Mouse (Mus musculus) liver, embryonic 14.5 days (tissue): ENCODE measurements around the gene Mafk. TPM values are rescaled to one million over a fixed set of nuclear protein-coding genes. Genes with fewer than 3 reads are reported as not detected.

Source experiments
- ATAC-seq: fragments of 200-750 bp; cut with Nextera tagmentation; 2 replicates; pipeline ENCODE4 v1.8.0; 2017; ENCODE audit warnings: moderate number of reproducible peaks, mild to moderate bottlenecking, moderate library complexity; ENCODE audit not compliant: insufficient read depth
- DNase-seq, 3 experiments: peaks; one replicate each; pipeline ENCODE4 v3.0.0-alpha.2; 2012 to 2013; ENCODE audit warnings: low read depth in 3 of 3, low spot score in 3 of 3
- H3K27ac ChIP-seq: fragments of 300-500 bp; sonication (generic); 2 replicates; pipeline ENCODE4 v1.5.1; 2014; ENCODE audit warnings: moderate library complexity, mild to moderate bottlenecking, control low read depth, inconsistent platforms
- H3K27me3 ChIP-seq: fragments of 300-500 bp; sonication (generic); 2 replicates; pipeline ENCODE4 v1.6.1; 2014; ENCODE audit warnings: mild to moderate bottlenecking, low read length, moderate library complexity; ENCODE audit not compliant: control insufficient read depth, insufficient read depth
- H3K36me3 ChIP-seq: fragments of 300-500 bp; sonication (generic); replicated peaks from 2 replicates; pipeline ENCODE4 v1.6.1; 2014; ENCODE audit warnings: low read depth; ENCODE audit not compliant: control insufficient read depth, insufficient read depth
- H3K4me1 ChIP-seq, 2 experiments: fragments of 200-500 bp in 1 of 2; fragments of 300-500 bp in 1 of 2; sonication (generic) in 1 of 2; replicated peaks; 2 replicates each; pipeline ENCODE4 v1.6.1; 2012 to 2014; ENCODE audit warnings: antibody characterized with exemption in 1 of 2, inconsistent platforms in 1 of 2, low read length in 1 of 2; ENCODE audit not compliant: control insufficient read depth in 2 of 2, insufficient read depth in 2 of 2
- H3K4me2 ChIP-seq: fragments of 300-500 bp; sonication (generic); 2 replicates; pipeline ENCODE4 v1.6.1; 2014; ENCODE audit warnings: low read depth, mild to moderate bottlenecking, control low read depth, moderate library complexity
- H3K4me3 ChIP-seq, 2 experiments: fragments of 200-500 bp in 1 of 2; fragments of 300-500 bp in 1 of 2; sonication (generic) in 1 of 2; 2 replicates each; pipeline ENCODE4 v1.5.1; 2012 to 2014; ENCODE audit warnings: low read depth in 2 of 2, low read length in 2 of 2, mild to moderate bottlenecking in 2 of 2, control low read depth in 1 of 2, inconsistent platforms in 1 of 2, moderate library complexity in 1 of 2; ENCODE audit not compliant: insufficient read depth in 1 of 2
- H3K9ac ChIP-seq: fragments of 300-500 bp; sonication (generic); replicated peaks from 2 replicates; pipeline ENCODE4 v1.6.1; 2014; ENCODE audit warnings: mild to moderate bottlenecking, control low read depth, moderate library complexity
- H3K9me3 ChIP-seq: fragments of 300-500 bp; sonication (generic); 2 replicates; pipeline ENCODE4 v1.6.1; 2016; ENCODE audit warnings: low read length, mixed read lengths; ENCODE audit not compliant: control insufficient read depth
- CTCF ChIP-seq: IDR thresholded peaks from 2 replicates; pipeline ENCODE4 v1.5.1; 2016; ENCODE audit warnings: antibody characterized with exemption, low read depth, control low read depth
- EP300 ChIP-seq: IDR thresholded peaks from 2 replicates; pipeline ENCODE4 v1.6.1; 2016; ENCODE audit warnings: antibody characterized with exemption, low read depth
- WGBS: fragments of 180-500 bp; shearing (Covaris S2); extraction: QIAGEN DNeasy Blood & Tissue Kit; methylation state at CpG from one replicate; pipeline ENCODE4 v1.1.7; 2014; ENCODE audit not compliant: insufficient replicate concordance; 5-methylcytosine and 5-hydroxymethylcytosine counted together
- polyA plus RNA-seq, 2 experiments: library from polyadenylated mRNA; depleted of rRNA in 1 of 2; stranded (reverse) in 1 of 2; unstranded in 1 of 2; fragments of >200 nt; fragmentation: Nextera tagmentation in 1 of 2; extraction: Ambion mirVana in 1 of 2; gene quantifications; 2 replicates each; pipeline versions ENCODE4 v1.2.1 to v1.2.3; 2012 to 2014

The Mafk gene
- polyA plus RNA-seq, 2 experiments: 20.7 to 23.0 TPM

- H3K9me3 ChIP-seq: no peaks in the 10 kb centered on the region
- H3K27ac ChIP-seq: peak overlapping the region; percentile 39
- H3K4me1 ChIP-seq: peaks cover 29 to 48% of the 10 kb centered on the region in 2 experiments
- peaks cover 48% of the 10 kb centered on the region for H3K36me3 ChIP-seq
- WGBS: 76% methylated on average over 9 of the region's 9 CpGs
- H3K4me3 ChIP-seq: no peak overlapping the region
- H3K4me2 ChIP-seq: peak overlapping the region; percentile 95
- ATAC-seq: no peak
- DNase-seq: no peak
- TF ChIP-seq CTCF (no peak), EP300 (no peak)
- no peak overlapping the region for H3K9ac ChIP-seq
- no peaks in the 10 kb centered on the region for H3K27me3 ChIP-seq
Measured at GRCm38 (mm10) chr5:139796001-139796620, 4.8 kb downstream of the Mafk start.

GRCm38 (mm10) chr5:139796900-139797299 is 5.6 kb downstream of the Mafk start:
- peaks cover 56% of the 10 kb centered on the region for H3K36me3 ChIP-seq
- peak overlapping the region; percentile 28; the same call in 1 of the 2 replicates for H3K4me2 ChIP-seq
- TF ChIP-seq EP300 (no peak), CTCF (no peak)
- H3K4me3 ChIP-seq: no peak overlapping the region
- WGBS: 58% methylated on average over 13 of the region's 13 CpGs
- no peaks in the 10 kb centered on the region for H3K27me3 ChIP-seq
- peaks cover 29 to 48% of the 10 kb centered on the region in 2 experiments for H3K4me1 ChIP-seq
- ATAC-seq: no peak
- no peak for DNase-seq
- H3K9ac ChIP-seq: no peak overlapping the region
- no peaks in the 10 kb centered on the region for H3K9me3 ChIP-seq
- no peak overlapping the region; the same call in 1 of the 2 replicates for H3K27ac ChIP-seq

- no peak for DNase-seq
Measured at GRCm38 (mm10) chr5:139797473-139798167, 6.3 kb downstream of the Mafk start.

GRCm38 (mm10) chr5:139798168-139798900 is 7.0 kb downstream of the Mafk start:
- Histone ChIP-seq H3K4me1 (peaks cover 35 to 49% of the 10 kb centered on the region in 2 experiments), H3K27me3 (no peaks in the 10 kb centered on the region), H3K36me3 (peaks cover 68% of the 10 kb centered on the region), H3K9ac (no peak overlapping the region), H3K4me2 (no peak overlapping the region), H3K27ac (no peak overlapping the region), H3K9me3 (no peaks in the 10 kb centered on the region), H3K4me3 (no peak overlapping the region)
- no peak for DNase-seq
- no peak for ATAC-seq
- no peak for TF ChIP-seq CTCF
- TF ChIP-seq EP300: no peak
- 81% methylated on average over 12 of the region's 12 CpGs for WGBS

More at GRCm38 (mm10) chr5:139797473-139798167, 6.3 kb downstream of the Mafk start:
- Histone ChIP-seq H3K9me3 (no peaks in the 10 kb centered on the region), H3K4me2 (no peak overlapping the region), H3K4me3 (no peak overlapping the region), H3K27ac (no peak overlapping the region), H3K4me1 (peaks cover 33 to 49% of the 10 kb centered on the region in 2 experiments), H3K27me3 (no peaks in the 10 kb centered on the region), H3K36me3 (peaks cover 64% of the 10 kb centered on the region), H3K9ac (no peak overlapping the region)
- ATAC-seq: no peak
- WGBS: 73% methylated on average over 11 of the region's 11 CpGs
- TF ChIP-seq CTCF (no peak), EP300 (no peak)

GRCm38 (mm10) chr5:139799041-139799440 is 7.7 kb downstream of the Mafk start:
- WGBS: 91% methylated on average over 9 of the region's 9 CpGs
- no peak overlapping the region for H3K27ac ChIP-seq
- DNase-seq: no peak
- H3K4me3 ChIP-seq: no peak overlapping the region
- TF ChIP-seq EP300 (no peak), CTCF (no peak)
- H3K27me3 ChIP-seq: no peaks in the 10 kb centered on the region
- H3K9ac ChIP-seq: no peak overlapping the region
- H3K36me3 ChIP-seq: peaks cover 64% of the 10 kb centered on the region
- no peak for ATAC-seq
- H3K9me3 ChIP-seq: no peaks in the 10 kb centered on the region
- peaks cover 34 to 50% of the 10 kb centered on the region in 2 experiments for H3K4me1 ChIP-seq
- no peak overlapping the region for H3K4me2 ChIP-seq
